ENCODE assay signal across 11 mouse cellular contexts in genomic region chr2:144692219-144692732, GRCm38 (mm10).
DNase-seq lines count a peak whose midpoint lies in the region; ATAC-seq and TF ChIP-seq lines count a peak whose summit lies in the region.
"Had no signal": no experiment of that assay in that cellular context is flagged by ENCODE, and none has a peak within 500 bp of the region (broad histone marks: within the 10 kb centered on the region; RNA-seq: fewer than 3 reads in every experiment).

No protein-coding gene starts in this region.

- 78% methylated on average over 8 of the region's 8 CpGs for WGBS in heart, embryonic 13.5 days
- WGBS in midbrain, postnatal 0 days = 85% methylated on average over 8 of the region's 8 CpGs
- WGBS in midbrain, embryonic 14.5 days = 85% methylated on average over 8 of the region's 8 CpGs
- WGBS in neural tube, embryonic 15.5 days = 86% methylated on average over 8 of the region's 8 CpGs

- H3K4me1 ChIP-seq in heart, embryonic 13.5 days = no peaks in the 10 kb centered on the region
- H3K4me1 ChIP-seq in midbrain, postnatal 0 days (ENCODE audit: insufficient read depth, low read length) = no peaks in the 10 kb centered on the region
- no peaks in the 10 kb centered on the region for H3K4me1 ChIP-seq in midbrain, embryonic 14.5 days (ENCODE audit: control insufficient read depth, insufficient read depth, low read length)
- no peaks in the 10 kb centered on the region for H3K4me1 ChIP-seq in neural tube, embryonic 15.5 days
- H3K4me1 ChIP-seq: stomach, embryonic 15.5 days had no signal

- no peak for DNase-seq in heart, postnatal 10 days
- DNase-seq in midbrain, postnatal 0 days (ENCODE audit: low spot score) = no peak
- DNase-seq in midbrain, embryonic 14.5 days = no peak
- no peak for DNase-seq in brain, embryonic 14.5 days (ENCODE audit: low read depth)
- peak; percentile 9 to 30 for DNase-seq in natural killer cell, adult 2 months (ENCODE audit: low spot score in 2 of 2)
- DNase-seq in left cerebral cortex, postnatal 4 days = no peak
- DNase-seq: heart, postnatal 36 days had no signal

- TF ChIP-seq CTCF in midbrain, postnatal 0 days (IDR thresholded peaks at IDR 0.05) = peak; percentile 32
- TF ChIP-seq CTCF in brain, embryonic 14.5 days (IDR thresholded peaks at IDR 0.05; ENCODE audit: borderline replicate concordance, extremely low read depth, insufficient read depth, insufficient read length) = peak; percentile 20; the same call in 1 of the 2 replicates

- ATAC-seq in heart, embryonic 13.5 days (ENCODE audit: extremely low read depth, insufficient number of reproducible peaks, low FRiP score, low TSS enrichment) = peak; percentile 25; the same call in 1 of the 2 replicates
- ATAC-seq in midbrain, postnatal 0 days (ENCODE audit: low FRiP score) = no peak
- ATAC-seq in midbrain, embryonic 14.5 days (ENCODE audit: low FRiP score, low TSS enrichment) = no peak
- ATAC-seq in neural tube, embryonic 15.5 days (ENCODE audit: low FRiP score) = no peak
- ATAC-seq: activated CD4-positive, CD25-positive, alpha-beta regulatory T cell, adult 4 months had no signal

- intact Hi-C loops in heart, postnatal 10 days (cut with DNase I) = no loop called here
- intact Hi-C loops in left cerebral cortex, postnatal 4 days (cut with DNase I) = no loop called here

- no peak overlapping the region for H3K27ac ChIP-seq in heart, embryonic 13.5 days (replicated peaks)
- no peak overlapping the region for H3K27ac ChIP-seq in midbrain, postnatal 0 days (ENCODE audit: low read depth, low read length)
- no peak overlapping the region for H3K27ac ChIP-seq in midbrain, embryonic 14.5 days (replicated peaks; ENCODE audit: low read depth, low read length)
- no peak overlapping the region for H3K27ac ChIP-seq in neural tube, embryonic 15.5 days (replicated peaks)
- H3K27ac ChIP-seq: stomach, embryonic 15.5 days had no signal

- no peak overlapping the region for H3K4me3 ChIP-seq in heart, embryonic 13.5 days
- H3K4me3 ChIP-seq in midbrain, postnatal 0 days (ENCODE audit: low read depth, low read length) = no peak overlapping the region
- H3K4me3 ChIP-seq in midbrain, embryonic 14.5 days (replicated peaks; ENCODE audit: low read depth, low read length) = no peak overlapping the region
- H3K4me3 ChIP-seq in neural tube, embryonic 15.5 days (replicated peaks) = no peak overlapping the region
- H3K4me3 ChIP-seq: stomach, embryonic 15.5 days had no signal

- H3K9me3 ChIP-seq in heart, embryonic 13.5 days = no peaks in the 10 kb centered on the region
- H3K9me3 ChIP-seq in midbrain, postnatal 0 days (ENCODE audit: low read length) = no peaks in the 10 kb centered on the region
- no peaks in the 10 kb centered on the region for H3K9me3 ChIP-seq in midbrain, embryonic 14.5 days (ENCODE audit: control insufficient read depth, low read length)
- H3K9me3 ChIP-seq in neural tube, embryonic 15.5 days (replicated peaks) = no peaks in the 10 kb centered on the region
- H3K9me3 ChIP-seq: stomach, embryonic 15.5 days had no signal

- no peak overlapping the region for H3K4me2 ChIP-seq in heart, embryonic 13.5 days
- H3K4me2 ChIP-seq in midbrain, postnatal 0 days (ENCODE audit: low read depth, low read length, poor library complexity, severe bottlenecking) = no peak overlapping the region
- no peak overlapping the region for H3K4me2 ChIP-seq in midbrain, embryonic 14.5 days (ENCODE audit: low read length)
- no peak overlapping the region for H3K4me2 ChIP-seq in neural tube, embryonic 15.5 days
- H3K4me2 ChIP-seq: stomach, embryonic 15.5 days had no signal

- H3K27me3 ChIP-seq in heart, embryonic 13.5 days (replicated peaks) = no peaks in the 10 kb centered on the region
- no peaks in the 10 kb centered on the region for H3K27me3 ChIP-seq in midbrain, postnatal 0 days (ENCODE audit: insufficient read depth, low read length)
- no peaks in the 10 kb centered on the region for H3K27me3 ChIP-seq in midbrain, embryonic 14.5 days (ENCODE audit: control insufficient read depth, insufficient read depth, low read length)
- no peaks in the 10 kb centered on the region for H3K27me3 ChIP-seq in neural tube, embryonic 15.5 days (replicated peaks)
- H3K27me3 ChIP-seq: stomach, embryonic 15.5 days had no signal

- H3K36me3 ChIP-seq in heart, embryonic 13.5 days = no peaks in the 10 kb centered on the region
- H3K36me3 ChIP-seq in midbrain, postnatal 0 days (ENCODE audit: insufficient read depth, low read length) = no peaks in the 10 kb centered on the region
- no peaks in the 10 kb centered on the region for H3K36me3 ChIP-seq in midbrain, embryonic 14.5 days (ENCODE audit: control insufficient read depth, insufficient read depth, low read length)
- no peaks in the 10 kb centered on the region for H3K36me3 ChIP-seq in neural tube, embryonic 15.5 days
- H3K36me3 ChIP-seq: stomach, embryonic 15.5 days had no signal

- TF ChIP-seq POLR2A in brain, embryonic 14.5 days (IDR thresholded peaks at IDR 0.05; ENCODE audit: borderline replicate concordance, extremely low read depth, insufficient read depth, insufficient read length, poor library complexity, severe bottlenecking) = no peak

- H3K9ac ChIP-seq in heart, embryonic 13.5 days = no peak overlapping the region
- H3K9ac ChIP-seq in midbrain, postnatal 0 days (replicated peaks; ENCODE audit: low read length, poor library complexity, severe bottlenecking) = no peak overlapping the region
- no peak overlapping the region for H3K9ac ChIP-seq in midbrain, embryonic 14.5 days (replicated peaks; ENCODE audit: low read length)
- H3K9ac ChIP-seq in neural tube, embryonic 15.5 days (replicated peaks) = no peak overlapping the region
- H3K9ac ChIP-seq: stomach, embryonic 15.5 days had no signal

Comparison
In these comparisons a context has a peak if more than half of its experiments do, and no peak if none do; other contexts are left out.
1. DNase-seq: peak in natural killer cell, adult 2 months (2 of 2); none in heart, postnatal 10 days (0 of 2), midbrain, postnatal 0 days (single experiment), midbrain, embryonic 14.5 days (single experiment), brain, embryonic 14.5 days (single experiment) and left cerebral cortex, postnatal 4 days (single experiment).